Mouse (Mus musculus): ENCODE measurements around the gene Fndc3a. TPM values are rescaled to one million over a fixed set of nuclear protein-coding genes. Genes with fewer than 3 reads are reported as not detected.

The Fndc3a gene
- polyA plus RNA-seq, 1 experiment from 2014 or later, result 30.1 TPM

DNA sequence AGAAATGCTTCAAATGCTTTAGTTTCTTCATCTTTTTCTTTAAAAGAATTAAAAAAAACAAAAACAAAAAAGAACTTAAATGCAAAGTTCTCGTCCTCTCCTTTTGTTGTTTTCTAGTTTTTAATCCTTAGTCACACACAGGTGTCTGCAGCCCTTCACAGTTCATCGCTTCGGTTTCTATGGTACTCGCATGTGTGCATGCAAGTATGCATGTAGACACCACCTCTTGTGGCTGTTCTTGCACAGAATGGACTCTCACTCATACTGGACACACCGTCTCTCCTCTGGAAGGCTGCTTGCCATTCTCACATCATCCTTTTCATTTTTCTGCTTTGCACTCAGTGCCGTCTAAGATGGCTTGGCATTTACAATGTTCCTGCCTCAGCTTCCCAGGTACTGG, 126.8 kb downstream of the Fndc3a start:
- WGBS, result 89% methylated on average over 6 of the region's 6 CpGs
- Histone ChIP-seq H3K27me3 (ENCODE audit: insufficient read depth, poor library complexity, severe bottlenecking) (no peaks in the 10 kb centered on the region), H3K27ac (no peak overlapping the region), H3K9me3 (no peaks in the 10 kb centered on the region), H3K36me3 (peaks cover 31% of the 10 kb centered on the region), H3K4me3 (no peak overlapping the region), H3K4me1 (no peaks in the 10 kb centered on the region)
- DNase-seq (ENCODE audit: low spot score), result no peak

DNA sequence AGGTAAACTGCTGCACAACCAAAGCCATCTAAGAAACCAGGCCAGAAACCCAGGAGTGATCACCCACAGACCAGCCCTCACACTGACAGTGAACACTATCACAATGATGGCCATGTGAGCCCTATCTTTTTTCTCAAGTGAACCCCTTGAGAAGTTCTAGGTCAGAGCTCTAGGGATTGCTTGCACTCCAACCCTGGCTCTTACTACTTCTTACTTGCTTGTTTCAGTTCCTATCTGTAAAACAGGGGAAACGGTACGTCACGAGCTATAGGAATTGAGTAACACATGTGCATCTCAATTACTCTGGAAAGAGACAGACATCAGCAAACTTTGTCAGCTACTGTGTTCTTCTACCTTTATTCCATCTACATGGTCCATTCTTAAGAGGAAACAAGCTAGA, 128.8 kb downstream of the Fndc3a start:
- H3K9me3 ChIP-seq, result no peaks in the 10 kb centered on the region
- no peak overlapping the region for H3K27ac ChIP-seq
- H3K27me3 ChIP-seq (ENCODE audit: insufficient read depth, poor library complexity, severe bottlenecking), result no peaks in the 10 kb centered on the region
- no peaks in the 10 kb centered on the region for H3K4me1 ChIP-seq
- H3K36me3 ChIP-seq, result peaks cover 26% of the 10 kb centered on the region
- no peak for DNase-seq (ENCODE audit: low spot score)
- WGBS, result 93% methylated on average over 3 of the region's 3 CpGs
- no peak overlapping the region for H3K4me3 ChIP-seq

DNA sequence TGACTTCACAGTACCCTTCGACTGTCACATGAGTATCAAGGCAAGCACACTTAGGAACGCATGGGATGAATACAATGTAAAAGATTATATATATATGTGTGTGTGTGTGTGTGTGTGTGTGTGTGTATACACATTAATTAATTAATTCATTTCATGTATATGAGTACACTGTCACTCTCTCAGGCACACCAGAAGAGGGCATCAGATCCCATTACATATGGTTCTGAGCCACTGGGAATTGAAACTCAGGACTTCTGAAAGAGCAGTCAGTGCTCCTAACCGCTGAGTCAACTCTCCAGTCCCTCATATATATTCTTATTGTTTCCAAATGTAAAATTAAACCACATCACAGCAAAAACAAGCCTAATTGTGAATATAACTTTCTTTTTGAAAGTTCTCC, 133.5 kb downstream of the Fndc3a start:
- no peak for DNase-seq (ENCODE audit: low spot score)
- Histone ChIP-seq H3K27ac (no peak overlapping the region), H3K27me3 (ENCODE audit: insufficient read depth, poor library complexity, severe bottlenecking) (no peaks in the 10 kb centered on the region), H3K4me3 (no peak overlapping the region), H3K36me3 (peaks cover 46% of the 10 kb centered on the region), H3K9me3 (no peaks in the 10 kb centered on the region), H3K4me1 (no peaks in the 10 kb centered on the region)
- 87% methylated on average over 3 of the region's 3 CpGs for WGBS

DNA sequence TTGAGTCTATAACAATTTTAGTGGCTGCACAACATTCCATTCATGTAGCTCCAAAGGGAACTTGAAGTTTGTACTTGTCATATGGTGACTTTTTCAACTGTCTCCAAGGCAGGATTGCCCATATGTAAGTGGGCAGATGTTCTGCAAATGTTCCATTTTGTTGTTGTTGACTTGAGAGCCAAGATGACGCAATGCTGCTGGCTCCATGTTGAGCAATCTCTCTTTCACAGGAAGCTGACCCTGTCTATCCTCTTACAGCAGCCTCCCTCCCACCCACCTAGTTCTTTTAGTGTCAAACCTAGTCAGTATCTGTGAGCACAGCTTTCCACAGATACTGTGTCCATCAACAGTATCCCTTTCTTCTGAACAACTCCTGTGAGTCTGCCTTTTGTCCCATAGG, 145.9 kb downstream of the Fndc3a start:
- no peak overlapping the region for H3K4me3 ChIP-seq
- H3K27me3 ChIP-seq (ENCODE audit: insufficient read depth, poor library complexity, severe bottlenecking), result no peaks in the 10 kb centered on the region
- peaks cover 59% of the 10 kb centered on the region for H3K36me3 ChIP-seq
- WGBS, result 92% methylated on average over 1 of the region's 1 CpGs
- no peaks in the 10 kb centered on the region for H3K4me1 ChIP-seq
- H3K9me3 ChIP-seq, result no peaks in the 10 kb centered on the region
- DNase-seq (ENCODE audit: low spot score), result no peak
- no peak overlapping the region for H3K27ac ChIP-seq

DNA sequence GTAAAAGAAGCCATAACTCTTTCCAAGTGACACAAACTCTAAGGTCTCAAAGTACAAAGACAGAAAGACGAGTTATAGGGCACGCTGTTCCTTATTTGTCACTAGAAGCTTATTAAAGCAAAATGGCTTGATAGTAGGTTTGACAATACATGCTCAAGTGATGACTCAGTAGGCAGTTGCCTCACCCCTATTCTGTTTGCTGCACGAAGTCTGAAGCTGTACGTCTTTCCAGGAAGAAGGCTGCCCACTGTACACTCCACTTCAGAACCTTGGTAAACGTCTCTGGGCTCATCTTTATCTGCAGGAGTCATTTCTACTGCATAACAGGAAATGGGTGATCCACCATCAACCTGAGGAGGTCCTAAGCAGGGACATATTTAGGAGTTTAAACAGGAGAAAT, 151.0 kb downstream of the Fndc3a start:
- H3K9me3 ChIP-seq, result no peaks in the 10 kb centered on the region
- no peaks in the 10 kb centered on the region for H3K27me3 ChIP-seq (ENCODE audit: insufficient read depth, poor library complexity, severe bottlenecking)
- no peak overlapping the region for H3K4me3 ChIP-seq
- DNase-seq (ENCODE audit: low spot score), result no peak
- no peak overlapping the region for H3K27ac ChIP-seq
- H3K4me1 ChIP-seq, result no peaks in the 10 kb centered on the region
- 83% methylated on average over 5 of the region's 5 CpGs for WGBS
- H3K36me3 ChIP-seq, result peaks cover 58% of the 10 kb centered on the region

DNA sequence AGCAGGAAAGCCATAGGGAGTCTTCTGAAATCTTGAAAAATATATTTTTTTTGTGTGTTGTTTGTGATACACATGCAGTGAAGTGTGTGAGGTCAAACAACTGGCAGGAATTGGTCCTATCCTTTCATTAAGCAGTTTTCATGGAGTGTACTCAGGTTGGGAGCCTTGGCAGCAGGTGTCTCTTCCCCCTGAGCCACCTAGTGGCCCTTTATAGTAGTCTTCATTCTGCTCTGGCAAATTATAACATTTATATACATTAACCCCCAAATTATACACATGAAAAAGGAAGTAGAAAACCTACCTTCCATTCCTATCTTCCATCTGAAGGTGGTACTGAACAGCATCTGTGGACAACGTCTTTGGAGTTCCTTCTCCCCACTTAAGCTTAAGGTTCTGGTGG, 154.0 kb downstream of the Fndc3a start:
- Histone ChIP-seq H3K4me1 (no peaks in the 10 kb centered on the region), H3K27ac (no peak overlapping the region), H3K9me3 (no peaks in the 10 kb centered on the region), H3K4me3 (no peak overlapping the region), H3K27me3 (ENCODE audit: insufficient read depth, poor library complexity, severe bottlenecking) (no peaks in the 10 kb centered on the region), H3K36me3 (peaks cover 67% of the 10 kb centered on the region)
- no peak for DNase-seq (ENCODE audit: low spot score)
- whole genome bisulfite sequencing, result 76% methylated on average over 1 of the region's 1 CpGs

DNA sequence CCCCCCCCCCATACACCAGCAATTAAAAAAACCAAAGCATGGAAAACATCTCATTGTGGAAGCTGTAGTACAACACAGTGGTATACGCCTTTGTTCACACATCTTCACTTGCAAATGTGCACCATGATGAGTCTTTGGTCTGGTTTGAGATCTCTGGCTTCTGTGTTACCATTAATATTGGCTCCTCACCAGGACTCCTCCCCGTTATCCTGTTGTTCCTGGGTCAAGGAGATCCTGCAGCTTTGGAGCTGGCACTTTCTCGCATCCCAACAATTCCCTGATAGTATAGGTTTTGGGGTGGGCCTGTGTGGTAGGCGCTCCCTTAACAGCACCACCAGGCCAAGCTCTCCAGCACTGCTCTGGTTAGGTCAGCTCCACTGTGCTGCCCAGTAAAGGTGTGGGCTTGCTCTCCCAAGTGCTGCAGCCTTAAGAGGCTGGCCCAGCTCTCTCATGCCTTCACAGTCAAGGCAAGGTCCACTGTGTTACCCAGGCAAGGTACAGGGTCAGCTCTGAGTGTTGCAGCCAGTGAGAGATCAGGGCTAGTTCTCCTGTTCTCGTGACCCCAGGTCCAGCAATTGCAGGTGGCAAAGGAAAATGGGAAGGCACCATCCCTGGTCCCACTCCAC, 173.3 kb downstream of the Fndc3a start:
- peaks cover 25% of the 10 kb centered on the region for H3K27me3 ChIP-seq (ENCODE audit: insufficient read depth, poor library complexity, severe bottlenecking)
- WGBS, result 83% methylated on average over 5 of the region's 5 CpGs
- peaks cover 24% of the 10 kb centered on the region for H3K36me3 ChIP-seq
- no peak for DNase-seq (ENCODE audit: low spot score)
- no peak overlapping the region for H3K4me3 ChIP-seq
- no peaks in the 10 kb centered on the region for H3K9me3 ChIP-seq
- no peak overlapping the region for H3K27ac ChIP-seq
- peaks cover 12% of the 10 kb centered on the region for H3K4me1 ChIP-seq

DNA sequence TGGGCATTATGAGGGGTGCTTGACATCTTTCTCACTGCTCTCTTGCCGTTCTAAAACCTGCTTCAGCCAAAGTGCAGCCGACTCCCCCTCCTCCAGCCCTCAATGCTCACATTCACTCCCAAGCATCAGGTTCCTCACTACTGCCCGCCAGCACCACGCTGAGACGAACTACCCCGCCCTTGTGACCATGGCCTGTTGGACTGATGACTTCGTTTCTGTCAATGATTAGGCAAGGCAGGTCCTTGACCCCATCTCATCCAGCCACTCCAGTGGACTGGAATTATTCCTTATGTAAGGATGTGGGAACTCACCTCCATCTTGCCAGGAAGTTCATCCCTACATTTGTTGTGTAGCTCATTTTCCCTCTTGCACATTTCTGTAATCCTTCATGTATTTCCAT, 175.9 kb downstream of the Fndc3a start:
- 74% methylated on average over 7 of the region's 7 CpGs for WGBS
- peak; percentile 68 for DNase-seq (ENCODE audit: low spot score)
- no peak overlapping the region for H3K27ac ChIP-seq
- H3K36me3 ChIP-seq, result 0 out of 2 replicates have a peak, but pooled peaks cover 2% of the 10 kb centered on the region
- H3K4me1 ChIP-seq, result peaks cover 12% of the 10 kb centered on the region
- no peak overlapping the region for H3K4me3 ChIP-seq
- no peaks in the 10 kb centered on the region for H3K9me3 ChIP-seq
- H3K27me3 ChIP-seq (ENCODE audit: insufficient read depth, poor library complexity, severe bottlenecking), result peaks cover 49% of the 10 kb centered on the region

DNA sequence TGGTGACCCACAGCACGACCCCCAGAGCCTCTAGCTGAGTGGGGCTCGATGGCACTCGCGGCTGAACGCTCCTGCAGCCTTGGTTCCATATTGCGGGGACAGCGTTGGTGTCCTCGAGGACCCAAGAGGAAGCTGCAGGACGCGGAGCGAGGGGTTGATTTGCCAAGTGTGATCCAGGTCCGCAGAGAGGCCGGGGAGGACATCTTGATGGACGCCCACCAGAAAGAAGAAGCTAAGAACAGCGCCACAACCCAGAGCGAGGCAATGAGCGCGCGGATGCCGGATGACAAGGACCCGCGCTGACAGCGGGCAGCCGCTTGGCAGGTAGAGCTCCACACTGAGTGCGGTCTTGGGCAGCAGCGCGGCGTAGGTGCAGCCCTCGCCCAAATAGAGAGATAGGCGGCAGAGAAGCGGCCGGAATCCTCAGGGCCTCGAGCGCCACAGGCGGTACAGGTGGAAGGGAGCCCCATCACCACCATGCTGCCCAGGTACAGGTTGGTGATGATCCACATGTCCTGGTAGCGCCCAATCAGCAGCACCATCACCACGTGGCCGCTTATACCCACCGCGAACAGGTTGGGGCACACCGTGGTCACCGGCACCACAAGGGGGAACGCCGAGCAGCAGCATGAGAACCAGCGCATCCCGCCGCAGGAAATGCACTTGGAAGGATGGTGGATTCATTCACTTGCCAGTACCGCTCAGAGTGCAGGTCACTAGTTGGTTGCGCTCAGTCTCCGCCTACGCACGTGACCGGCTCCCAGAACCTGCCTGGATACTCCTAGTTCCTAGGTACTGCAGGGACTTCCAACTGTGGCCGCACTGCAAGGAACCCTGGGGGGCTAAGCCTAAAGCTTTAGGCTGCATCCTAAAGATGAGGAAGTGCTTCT, 177.5 kb downstream of the Fndc3a start:
- peaks cover 59% of the 10 kb centered on the region for H3K27me3 ChIP-seq (ENCODE audit: insufficient read depth, poor library complexity, severe bottlenecking)
- DNase-seq (ENCODE audit: low spot score), result peak; percentile 75
- WGBS, result 2% methylated on average over 54 of the region's 54 CpGs
- H3K9me3 ChIP-seq, result no peaks in the 10 kb centered on the region
- no peak overlapping the region for H3K27ac ChIP-seq
- H3K36me3 ChIP-seq, result 0 out of 2 replicates have a peak, but pooled peaks cover 2% of the 10 kb centered on the region
- H3K4me3 ChIP-seq, result peak overlapping the region; percentile 63
- H3K4me1 ChIP-seq, result peaks cover 12% of the 10 kb centered on the region

DNA sequence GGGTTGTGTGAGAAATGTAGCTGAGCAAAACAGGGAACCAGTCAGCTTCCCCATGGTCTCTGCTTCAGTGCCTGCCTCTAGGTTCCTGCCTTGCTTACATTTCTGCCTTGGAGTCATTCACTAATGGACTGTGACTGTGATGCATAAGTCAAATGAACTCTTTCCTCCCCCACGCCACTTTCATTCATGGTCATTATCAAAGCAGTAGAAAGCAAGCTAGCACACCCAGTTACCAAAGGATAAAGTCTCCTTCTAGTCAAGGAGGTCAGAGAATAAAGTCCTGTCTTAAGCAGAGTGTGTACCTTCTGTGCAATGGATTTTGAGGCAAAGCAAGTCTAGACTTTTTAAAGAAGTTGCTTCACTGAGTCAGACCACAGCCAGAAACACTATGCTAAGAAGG, 182.7 kb downstream of the Fndc3a start:
- Histone ChIP-seq H3K27me3 (ENCODE audit: insufficient read depth, poor library complexity, severe bottlenecking) (peaks cover 41% of the 10 kb centered on the region), H3K9me3 (no peaks in the 10 kb centered on the region), H3K4me3 (no peak overlapping the region), H3K27ac (no peak overlapping the region), H3K36me3 (no peaks in the 10 kb centered on the region), H3K4me1 (peaks cover 4% of the 10 kb centered on the region)
- WGBS, result 73% methylated on average over 1 of the region's 1 CpGs
- DNase-seq (ENCODE audit: low spot score), result no peak

DNA sequence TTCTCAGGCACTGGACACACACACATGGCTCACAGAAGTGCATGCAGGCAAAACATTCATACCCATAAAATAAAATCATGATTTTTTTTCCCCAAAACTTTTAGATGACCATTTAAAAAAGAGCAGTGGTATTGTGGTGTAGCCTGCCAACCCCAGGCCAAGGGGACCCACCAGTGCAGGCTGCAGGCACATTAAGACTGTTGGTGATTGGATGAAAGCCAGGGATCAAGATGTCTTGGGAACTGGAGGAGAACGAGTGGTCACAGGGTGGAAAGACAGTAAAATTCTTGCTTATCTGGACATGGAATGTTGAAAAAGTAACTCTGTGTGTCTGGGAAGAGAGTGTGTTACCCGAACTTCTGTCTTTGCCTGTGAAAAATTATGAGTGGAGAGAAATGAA, 190.2 kb downstream of the Fndc3a start:
- no peak for DNase-seq (ENCODE audit: low spot score)
- WGBS, result 44% methylated on average over 2 of the region's 2 CpGs
- no peak overlapping the region for H3K27ac ChIP-seq
- H3K9me3 ChIP-seq, result no peaks in the 10 kb centered on the region
- no peak overlapping the region for H3K4me3 ChIP-seq
- no peaks in the 10 kb centered on the region for H3K4me1 ChIP-seq
- H3K36me3 ChIP-seq, result no peaks in the 10 kb centered on the region
- no peaks in the 10 kb centered on the region for H3K27me3 ChIP-seq (ENCODE audit: insufficient read depth, poor library complexity, severe bottlenecking)

DNA sequence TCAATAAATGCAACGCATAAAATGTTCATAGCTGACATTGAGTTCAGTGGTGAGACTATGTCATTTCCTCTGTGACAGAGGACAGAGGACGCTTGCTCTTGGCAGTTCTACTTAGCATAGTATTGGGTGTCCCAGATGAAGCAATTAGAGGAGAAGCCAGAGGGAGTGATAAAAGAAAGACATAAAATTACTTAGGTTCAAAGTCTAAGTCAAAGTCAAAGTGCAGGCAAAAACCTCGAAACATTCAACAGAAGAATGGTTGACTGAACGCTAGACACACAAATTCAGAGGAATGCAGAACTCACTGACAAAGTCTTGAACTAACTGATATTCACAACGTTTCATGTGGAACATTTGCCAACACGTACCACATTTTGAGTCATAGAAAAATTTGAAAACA, 191.0 kb downstream of the Fndc3a start:
- no peaks in the 10 kb centered on the region for H3K4me1 ChIP-seq
- no peaks in the 10 kb centered on the region for H3K27me3 ChIP-seq (ENCODE audit: insufficient read depth, poor library complexity, severe bottlenecking)
- 82% methylated on average over 6 of the region's 6 CpGs for WGBS
- peak; percentile 2 for DNase-seq (ENCODE audit: low spot score)
- H3K9me3 ChIP-seq, result no peaks in the 10 kb centered on the region
- H3K27ac ChIP-seq, result no peak overlapping the region
- H3K4me3 ChIP-seq, result no peak overlapping the region
- H3K36me3 ChIP-seq, result no peaks in the 10 kb centered on the region

DNA sequence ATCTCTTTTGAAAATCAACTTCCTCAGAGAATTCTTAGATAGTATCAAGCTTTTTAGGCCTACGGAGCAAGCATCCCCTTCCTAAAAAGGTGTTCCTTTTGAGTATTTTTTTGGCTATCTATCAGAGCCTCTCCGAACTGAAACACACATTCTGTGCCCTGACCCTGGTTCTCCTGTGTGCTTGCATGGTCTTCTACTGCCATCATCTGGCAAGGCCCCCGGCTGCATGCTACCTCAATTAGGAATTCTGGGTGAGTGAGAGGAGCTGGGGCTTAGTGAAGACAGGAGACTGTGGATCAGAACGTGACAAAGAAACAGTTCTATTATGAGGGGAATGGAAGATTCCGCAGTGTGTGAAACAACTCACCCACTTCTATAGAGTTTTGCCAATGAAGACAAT, 193.4 kb downstream of the Fndc3a start:
- 18% methylated on average over 5 of the region's 5 CpGs for WGBS
- Histone ChIP-seq H3K27me3 (ENCODE audit: insufficient read depth, poor library complexity, severe bottlenecking) (no peaks in the 10 kb centered on the region), H3K27ac (no peak overlapping the region), H3K4me3 (no peak overlapping the region), H3K36me3 (no peaks in the 10 kb centered on the region), H3K9me3 (no peaks in the 10 kb centered on the region), H3K4me1 (no peaks in the 10 kb centered on the region)
- DNase-seq (ENCODE audit: low spot score), result peak; percentile 81

All from heart, embryonic 10.5 days (tissue).